Mouse (Mus musculus): ENCODE results near the gene Rgs7. TPM values are rescaled to one million over a fixed set of nuclear protein-coding genes. Genes with fewer than 3 reads are reported as not detected.

Rgs7 gene
- polyA plus RNA-seq, 1 experiment, result not detected

DNA sequence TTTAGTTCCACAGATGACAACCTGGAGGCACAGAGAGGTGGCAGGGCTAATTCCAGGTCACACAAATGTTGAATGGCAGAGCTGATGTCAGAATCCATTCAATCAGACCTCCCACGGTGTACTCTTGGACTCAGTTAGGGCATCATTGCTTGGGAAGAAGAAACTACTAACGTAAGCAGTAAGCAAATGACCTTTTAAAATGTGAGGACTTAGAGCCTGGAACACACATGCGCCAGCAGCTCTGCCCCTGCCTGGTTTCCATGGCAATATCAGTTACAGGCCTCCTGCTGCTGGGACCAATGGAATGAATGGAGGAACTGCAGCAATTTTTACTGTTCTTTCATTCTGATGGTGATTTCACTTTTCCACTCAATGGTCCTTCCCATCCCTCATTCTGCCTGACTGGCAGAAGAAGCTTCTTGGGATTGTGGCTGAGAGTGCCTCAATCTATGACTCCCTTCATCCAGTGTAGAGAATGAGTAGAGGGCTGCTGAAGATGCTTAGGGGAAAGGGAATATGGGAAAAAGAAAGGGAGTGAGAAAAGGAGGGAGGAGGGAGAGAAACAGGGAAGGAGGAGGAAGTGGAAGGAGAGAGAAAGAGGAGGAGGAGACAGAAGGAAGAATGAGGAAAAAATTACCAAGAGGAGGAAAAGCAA is 106.6 kb downstream of the Rgs7 start:
- TF ChIP-seq CTCF (IDR thresholded peaks at IDR 0.05; ENCODE audit: low read depth, low read length) (no peak), EP300 (IDR thresholded peaks at IDR 0.05; ENCODE audit: insufficient read depth, low read depth, low read length) (no peak), POLR2A (IDR thresholded peaks at IDR 0.05; ENCODE audit: insufficient read depth, low read length) (no peak)
- Histone ChIP-seq H3K4me1 (ENCODE audit: control insufficient read depth, insufficient read depth, low read length) (no peaks in the 10 kb centered on the region), H3K9ac (ENCODE audit: low read depth, poor library complexity, severe bottlenecking) (no peak overlapping the region), H3K4me3 (ENCODE audit: low read depth, low read length) (no peak overlapping the region), H3K36me3 (ENCODE audit: control insufficient read depth, insufficient read depth, low read length, poor library complexity, severe bottlenecking) (no peaks in the 10 kb centered on the region), H3K27me3 (ENCODE audit: control insufficient read depth, insufficient read depth, low read length, poor library complexity, severe bottlenecking) (no peaks in the 10 kb centered on the region), H3K9me3 (replicated peaks; ENCODE audit: control insufficient read depth, insufficient read depth, low read length, poor library complexity, severe bottlenecking) (no peaks in the 10 kb centered on the region), H3K27ac (ENCODE audit: insufficient read depth, low read length) (no peak overlapping the region)

DNA sequence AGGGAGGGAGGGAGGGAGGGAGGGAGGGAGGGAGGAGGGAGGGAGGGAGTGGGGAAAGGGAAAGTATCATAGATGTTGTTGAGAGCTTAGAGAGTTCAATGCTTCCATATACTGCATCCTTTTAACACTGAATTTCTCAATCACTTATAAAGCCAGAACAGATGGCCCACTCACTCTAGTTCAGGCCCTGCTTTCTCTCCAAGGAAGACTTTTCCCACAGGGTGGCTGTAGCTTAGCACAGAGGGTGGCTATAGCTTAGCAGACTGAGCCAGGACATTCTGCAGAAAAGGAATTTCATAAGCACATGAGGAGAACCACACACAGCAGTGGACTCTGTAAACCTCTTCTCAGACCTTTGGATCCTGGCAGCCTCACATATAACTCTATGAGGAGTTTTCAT is 119.7 kb downstream of the Rgs7 start:
- no peak for TF ChIP-seq CTCF (IDR thresholded peaks at IDR 0.05; ENCODE audit: low read depth, low read length)
- TF ChIP-seq EP300 (IDR thresholded peaks at IDR 0.05; ENCODE audit: insufficient read depth, low read depth, low read length), result no peak
- no peak for TF ChIP-seq POLR2A (IDR thresholded peaks at IDR 0.05; ENCODE audit: insufficient read depth, low read length)
- Histone ChIP-seq H3K9ac (ENCODE audit: low read depth, poor library complexity, severe bottlenecking) (no peak overlapping the region), H3K4me3 (ENCODE audit: low read depth, low read length) (no peak overlapping the region), H3K9me3 (replicated peaks; ENCODE audit: control insufficient read depth, insufficient read depth, low read length, poor library complexity, severe bottlenecking) (no peaks in the 10 kb centered on the region), H3K27me3 (ENCODE audit: control insufficient read depth, insufficient read depth, low read length, poor library complexity, severe bottlenecking) (no peaks in the 10 kb centered on the region), H3K36me3 (ENCODE audit: control insufficient read depth, insufficient read depth, low read length, poor library complexity, severe bottlenecking) (no peaks in the 10 kb centered on the region), H3K27ac (ENCODE audit: insufficient read depth, low read length) (no peak overlapping the region), H3K4me1 (ENCODE audit: control insufficient read depth, insufficient read depth, low read length) (no peaks in the 10 kb centered on the region)

DNA sequence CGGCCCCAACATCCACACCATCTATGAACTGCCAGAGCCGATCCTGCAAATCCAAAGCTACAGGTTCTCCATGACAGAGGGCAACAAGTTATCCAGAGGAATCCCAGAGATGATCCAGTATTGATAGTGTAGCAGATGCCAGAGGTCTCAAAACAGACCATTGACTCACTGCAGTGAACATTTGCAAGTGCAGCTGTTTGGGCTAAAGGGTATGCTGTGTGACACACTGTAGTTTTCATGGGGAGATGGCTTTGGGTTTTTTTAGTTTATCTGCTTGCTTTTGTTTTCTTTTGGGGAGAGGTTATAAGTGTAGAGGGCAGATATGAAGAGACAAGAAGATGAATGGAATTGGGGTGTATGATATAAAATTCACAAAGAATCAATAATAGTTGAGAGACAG is 124.2 kb downstream of the Rgs7 start:
- Histone ChIP-seq H3K27me3 (ENCODE audit: control insufficient read depth, insufficient read depth, low read length, poor library complexity, severe bottlenecking) (no peaks in the 10 kb centered on the region), H3K4me1 (ENCODE audit: control insufficient read depth, insufficient read depth, low read length) (no peaks in the 10 kb centered on the region), H3K4me3 (ENCODE audit: low read depth, low read length) (no peak overlapping the region), H3K9ac (ENCODE audit: low read depth, poor library complexity, severe bottlenecking) (no peak overlapping the region), H3K9me3 (replicated peaks; ENCODE audit: control insufficient read depth, insufficient read depth, low read length, poor library complexity, severe bottlenecking) (no peaks in the 10 kb centered on the region), H3K36me3 (ENCODE audit: control insufficient read depth, insufficient read depth, low read length, poor library complexity, severe bottlenecking) (no peaks in the 10 kb centered on the region), H3K27ac (ENCODE audit: insufficient read depth, low read length) (no peak overlapping the region)
- no peak for TF ChIP-seq EP300 (IDR thresholded peaks at IDR 0.05; ENCODE audit: insufficient read depth, low read depth, low read length)
- no peak for TF ChIP-seq POLR2A (IDR thresholded peaks at IDR 0.05; ENCODE audit: insufficient read depth, low read length)
- no peak for TF ChIP-seq CTCF (IDR thresholded peaks at IDR 0.05; ENCODE audit: low read depth, low read length)

DNA sequence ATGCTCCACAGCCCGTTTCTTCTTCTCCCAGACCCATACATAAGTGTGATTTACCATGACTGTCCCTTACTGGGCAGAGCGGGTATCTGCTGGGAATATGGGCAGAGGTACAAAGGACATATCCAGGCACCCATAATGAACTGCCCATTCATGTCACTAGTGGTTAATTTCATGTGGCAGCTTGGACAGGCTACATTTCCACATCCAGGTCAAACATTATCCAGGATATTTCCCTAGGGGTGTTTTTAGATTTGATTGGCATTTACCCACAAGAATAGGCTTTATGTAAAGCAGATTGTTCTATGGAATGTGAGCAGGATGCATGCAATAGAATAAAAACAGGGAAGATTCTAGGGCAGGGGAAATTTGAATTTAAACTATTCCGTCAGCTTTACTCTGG is 128.7 kb downstream of the Rgs7 start:
- Histone ChIP-seq H3K27me3 (ENCODE audit: control insufficient read depth, insufficient read depth, low read length, poor library complexity, severe bottlenecking) (no peaks in the 10 kb centered on the region), H3K9ac (ENCODE audit: low read depth, poor library complexity, severe bottlenecking) (no peak overlapping the region), H3K36me3 (ENCODE audit: control insufficient read depth, insufficient read depth, low read length, poor library complexity, severe bottlenecking) (no peaks in the 10 kb centered on the region), H3K27ac (ENCODE audit: insufficient read depth, low read length) (no peak overlapping the region), H3K9me3 (replicated peaks; ENCODE audit: control insufficient read depth, insufficient read depth, low read length, poor library complexity, severe bottlenecking) (no peaks in the 10 kb centered on the region), H3K4me1 (ENCODE audit: control insufficient read depth, insufficient read depth, low read length) (no peaks in the 10 kb centered on the region), H3K4me3 (ENCODE audit: low read depth, low read length) (no peak overlapping the region)
- TF ChIP-seq EP300 (IDR thresholded peaks at IDR 0.05; ENCODE audit: insufficient read depth, low read depth, low read length), result no peak
- no peak for TF ChIP-seq CTCF (IDR thresholded peaks at IDR 0.05; ENCODE audit: low read depth, low read length)

DNA sequence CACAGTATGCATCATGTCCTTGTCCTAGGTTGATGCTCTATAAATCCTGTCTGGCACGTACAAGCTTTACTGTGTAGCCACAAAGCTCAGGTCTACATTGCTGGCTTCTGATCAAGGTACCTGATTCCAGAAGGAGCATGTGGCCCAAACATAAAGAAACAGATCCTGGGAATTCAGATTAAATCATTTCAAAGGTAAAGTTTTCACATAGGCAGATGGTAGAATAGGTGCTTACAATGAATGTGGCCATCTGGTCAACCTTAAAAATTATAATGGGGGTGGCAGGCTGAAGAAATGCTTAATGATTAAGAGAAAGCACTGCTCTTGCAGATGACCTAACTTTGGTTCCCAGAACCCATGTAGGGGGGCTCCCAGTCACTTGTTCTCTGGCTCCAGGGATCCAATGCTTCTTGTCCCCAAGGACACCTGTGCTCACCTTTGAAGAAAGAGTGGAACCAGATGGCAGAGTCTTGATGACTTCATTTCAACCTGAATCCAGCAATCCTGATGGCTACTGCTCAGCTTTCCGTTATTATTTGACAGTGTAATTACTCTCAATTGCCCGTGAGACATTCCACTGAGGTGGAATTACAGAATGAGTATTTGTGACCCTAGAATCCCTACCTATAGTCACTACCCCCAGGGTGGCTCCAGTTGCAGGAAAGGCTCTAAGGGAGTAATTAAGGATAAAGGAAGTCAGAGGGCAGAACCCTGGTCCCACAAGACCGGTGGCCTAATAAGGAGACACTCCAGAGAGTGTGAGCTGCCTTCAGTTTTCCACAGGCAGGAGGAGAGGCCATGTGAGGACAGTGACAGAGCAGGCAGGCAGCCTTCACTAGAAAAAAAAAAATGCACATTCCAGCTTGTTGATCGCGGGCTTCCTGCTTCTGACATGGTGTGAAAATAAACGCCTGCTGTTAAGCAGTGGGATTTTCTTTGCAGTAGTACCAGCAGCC is 132.6 kb downstream of the Rgs7 start:
- TF ChIP-seq CTCF (IDR thresholded peaks at IDR 0.05; ENCODE audit: low read depth, low read length) (no peak), POLR2A (IDR thresholded peaks at IDR 0.05; ENCODE audit: insufficient read depth, low read length) (no peak), EP300 (IDR thresholded peaks at IDR 0.05; ENCODE audit: insufficient read depth, low read depth, low read length) (no peak)
- H3K4me3 ChIP-seq (ENCODE audit: low read depth, low read length), result no peak overlapping the region
- H3K4me1 ChIP-seq (ENCODE audit: control insufficient read depth, insufficient read depth, low read length), result no peaks in the 10 kb centered on the region

GRCm38 (mm10) chr1:175352921-175353320 is 139.4 kb downstream of the Rgs7 start:
- TF ChIP-seq EP300 (IDR thresholded peaks at IDR 0.05; ENCODE audit: insufficient read depth, low read depth, low read length) (no peak), CTCF (IDR thresholded peaks at IDR 0.05; ENCODE audit: low read depth, low read length) (no peak), POLR2A (IDR thresholded peaks at IDR 0.05; ENCODE audit: insufficient read depth, low read length) (no peak)
- Histone ChIP-seq H3K9ac (ENCODE audit: low read depth, poor library complexity, severe bottlenecking) (no peak overlapping the region), H3K27me3 (ENCODE audit: control insufficient read depth, insufficient read depth, low read length, poor library complexity, severe bottlenecking) (no peaks in the 10 kb centered on the region), H3K4me1 (ENCODE audit: control insufficient read depth, insufficient read depth, low read length) (no peaks in the 10 kb centered on the region), H3K9me3 (replicated peaks; ENCODE audit: control insufficient read depth, insufficient read depth, low read length, poor library complexity, severe bottlenecking) (no peaks in the 10 kb centered on the region), H3K27ac (ENCODE audit: insufficient read depth, low read length) (no peak overlapping the region), H3K36me3 (ENCODE audit: control insufficient read depth, insufficient read depth, low read length, poor library complexity, severe bottlenecking) (no peaks in the 10 kb centered on the region), H3K4me3 (ENCODE audit: low read depth, low read length) (no peak overlapping the region)

More for the DNA sequence above, 132.6 kb downstream of the Rgs7 start:
- Histone ChIP-seq H3K9ac (ENCODE audit: low read depth, poor library complexity, severe bottlenecking) (no peak overlapping the region), H3K9me3 (replicated peaks; ENCODE audit: control insufficient read depth, insufficient read depth, low read length, poor library complexity, severe bottlenecking) (no peaks in the 10 kb centered on the region), H3K27me3 (ENCODE audit: control insufficient read depth, insufficient read depth, low read length, poor library complexity, severe bottlenecking) (no peaks in the 10 kb centered on the region), H3K36me3 (ENCODE audit: control insufficient read depth, insufficient read depth, low read length, poor library complexity, severe bottlenecking) (no peaks in the 10 kb centered on the region), H3K27ac (ENCODE audit: insufficient read depth, low read length) (no peak overlapping the region)
